Mouse (Mus musculus) MEL (cell line): ENCODE measurements around the gene Lamc3. TPM values are rescaled to one million over a fixed set of nuclear protein-coding genes. Genes with fewer than 3 reads are reported as not detected.

Experiments
- DNase-seq: peaks from one replicate; pipeline ENCODE4 v3.0.0; 2011; ENCODE audit warnings: low read depth, low spot score
- H3K27ac ChIP-seq: 2 replicates; pipeline ENCODE4 v1.5.1; 2012; ENCODE audit warnings: low read depth, mild to moderate bottlenecking, control low read depth, low read length, moderate library complexity; ENCODE audit not compliant: control insufficient read depth
- H3K27me3 ChIP-seq, 2 experiments: fragments of 150-350 bp in 1 of 2; sonication (generic) in 1 of 2; 2 replicates each; pipeline ENCODE4 v1.6.1; 2012; ENCODE audit warnings: low read length in 2 of 2, mild to moderate bottlenecking in 2 of 2, improper control_type of control experiment in 1 of 2, moderate library complexity in 1 of 2; ENCODE audit not compliant: insufficient read depth in 2 of 2, control insufficient read depth in 1 of 2
- H3K36me3 ChIP-seq, 2 experiments: 2 replicates each; pipeline ENCODE4 v1.6.1; 2012 to 2014; ENCODE audit warnings: low read length in 2 of 2, improper control_type of control experiment in 1 of 2, inconsistent platforms in 1 of 2, mild to moderate bottlenecking in 1 of 2; ENCODE audit not compliant: insufficient read depth in 2 of 2, control insufficient read depth in 1 of 2
- H3K4me1 ChIP-seq, 2 experiments: fragments of 150-350 bp in 1 of 2; sonication (generic) in 1 of 2; 2 replicates each; pipeline ENCODE4 v1.6.1; 2012; ENCODE audit warnings: low read length in 2 of 2, improper control_type of control experiment in 1 of 2, mild to moderate bottlenecking in 1 of 2; ENCODE audit not compliant: insufficient read depth in 2 of 2, control insufficient read depth in 1 of 2
- H3K4me3 ChIP-seq, 2 experiments: fragments of 150-350 bp in 1 of 2; sonication (generic) in 1 of 2; 2 replicates each; pipeline ENCODE4 v1.5.1; 2012; ENCODE audit warnings: low read depth in 2 of 2, low read length in 2 of 2, mild to moderate bottlenecking in 2 of 2, moderate library complexity in 2 of 2, control low read depth in 1 of 2, improper control_type of control experiment in 1 of 2; ENCODE audit not compliant: control insufficient read depth in 1 of 2, insufficient read depth in 1 of 2
- H3K79me2 ChIP-seq: 2 replicates; pipeline ENCODE4 v1.6.1; 2012; ENCODE audit warnings: mild to moderate bottlenecking, low read length, moderate library complexity; ENCODE audit not compliant: control insufficient read depth, poor library complexity, insufficient read depth
- H3K9ac ChIP-seq: 2 replicates; pipeline ENCODE4 v1.6.1; 2012; ENCODE audit warnings: low read depth, mild to moderate bottlenecking, control low read depth, low read length, moderate library complexity; ENCODE audit not compliant: control insufficient read depth, poor library complexity, severe bottlenecking
- H3K9me3 ChIP-seq: fragments of 150-350 bp; sonication (generic); replicated peaks from 2 replicates; pipeline ENCODE4 v1.6.1; 2012; ENCODE audit warnings: mild to moderate bottlenecking, low read length, improper control_type of control experiment, moderate library complexity; ENCODE audit not compliant: insufficient read depth
- CHD2 ChIP-seq: IDR thresholded peaks from 2 replicates; pipeline ENCODE4 v1.6.1; 2011; ENCODE audit warnings: low read length, improper control_type of control experiment
- ELF1 ChIP-seq: IDR thresholded peaks from 2 replicates; pipeline ENCODE4 v1.6.1; 2014; ENCODE audit warnings: low read depth, mild to moderate bottlenecking, inconsistent platforms, low read length, improper control_type of control experiment, moderate library complexity
- ETS1 ChIP-seq: IDR thresholded peaks from 2 replicates; pipeline ENCODE4 v1.6.1; 2012; ENCODE audit warnings: low read depth, mild to moderate bottlenecking, inconsistent platforms, low read length, improper control_type of control experiment, moderate library complexity
- HCFC1 ChIP-seq: IDR thresholded peaks from 2 replicates; pipeline ENCODE4 v1.6.1; 2012; ENCODE audit warnings: low read depth, mild to moderate bottlenecking, inconsistent platforms, low read length, improper control_type of control experiment, moderate library complexity
- KAT2A ChIP-seq: conservative IDR thresholded peaks from 2 replicates; pipeline ENCODE4 v1.6.1; 2012; ENCODE audit warnings: low read depth, low read length, improper control_type of control experiment, inconsistent platforms
- MAFK ChIP-seq: IDR thresholded peaks from 2 replicates; pipeline ENCODE4 v1.6.1; 2011; ENCODE audit warnings: low read depth, mild to moderate bottlenecking, low read length, improper control_type of control experiment, borderline replicate concordance
- MAX ChIP-seq: IDR thresholded peaks from 2 replicates; pipeline ENCODE4 v1.6.1; 2011; ENCODE audit warnings: low read length, improper control_type of control experiment
- MEF2A ChIP-seq: IDR thresholded peaks from 2 replicates; pipeline ENCODE4 v1.6.1; 2014; ENCODE audit warnings: low read depth, mild to moderate bottlenecking, inconsistent platforms, low read length, improper control_type of control experiment; ENCODE audit not compliant: poor library complexity, insufficient replicate concordance, severe bottlenecking; ENCODE audit errors: extremely low read depth
- MXI1 ChIP-seq: IDR thresholded peaks from 2 replicates; pipeline ENCODE4 v1.6.1; 2011; ENCODE audit warnings: mild to moderate bottlenecking, low read depth, low read length, improper control_type of control experiment
- MYB ChIP-seq: IDR thresholded peaks from 2 replicates; pipeline ENCODE4 v1.6.1; 2011; ENCODE audit warnings: mild to moderate bottlenecking, low read depth, low read length, improper control_type of control experiment
- MYC ChIP-seq: IDR thresholded peaks from 2 replicates; pipeline ENCODE4 v1.6.1; 2011; ENCODE audit warnings: low read depth, mild to moderate bottlenecking, low read length, improper control_type of control experiment, moderate library complexity
- POLR2A ChIP-seq, 2 experiments: IDR thresholded peaks; 2 replicates each; pipeline ENCODE4 v1.6.1; 2011 to 2012; ENCODE audit warnings: low read length in 2 of 2, mild to moderate bottlenecking in 2 of 2, control low read depth in 1 of 2, improper control_type of control experiment in 1 of 2, low read depth in 1 of 2, moderate library complexity in 1 of 2; ENCODE audit not compliant: control insufficient read depth in 1 of 2, insufficient read depth in 1 of 2, poor library complexity in 1 of 2
- RCOR1 ChIP-seq: IDR thresholded peaks from 2 replicates; pipeline ENCODE4 v1.6.1; 2012; ENCODE audit warnings: low read depth, mild to moderate bottlenecking, inconsistent platforms, low read length, improper control_type of control experiment
- SMC3 ChIP-seq: IDR thresholded peaks from 2 replicates; pipeline ENCODE4 v1.6.1; 2011; ENCODE audit warnings: low read depth, low read length, improper control_type of control experiment
- TBP ChIP-seq: IDR thresholded peaks from 2 replicates; pipeline ENCODE4 v1.8.0; 2011; ENCODE audit warnings: low read depth, low read length, improper control_type of control experiment
- ZC3H11A ChIP-seq: IDR thresholded peaks from 2 replicates; pipeline ENCODE4 v1.6.1; 2012; ENCODE audit warnings: low read depth, mild to moderate bottlenecking, inconsistent platforms, low read length, improper control_type of control experiment
- ZKSCAN1 ChIP-seq: IDR thresholded peaks from 2 replicates; pipeline ENCODE4 v1.6.1; 2012; ENCODE audit warnings: low read depth, mild to moderate bottlenecking, inconsistent platforms, low read length, improper control_type of control experiment, moderate library complexity
- ZMIZ1 ChIP-seq: IDR thresholded peaks from 2 replicates; pipeline ENCODE4 v1.6.1; 2012; ENCODE audit warnings: low read depth, mild to moderate bottlenecking, inconsistent platforms, low read length, improper control_type of control experiment, moderate library complexity
- polyA plus RNA-seq, 2 experiments: library from polyadenylated mRNA; stranded (reverse) in 1 of 2; unstranded in 1 of 2; fragments of >175 nt in 1 of 2; fragments of >200 nt in 1 of 2; gene quantifications; 2 replicates each; pipeline versions ENCODE4 v1.2.1 to v1.2.4; 2012; ENCODE audit warnings: low replicate concordance in 2 of 2, low read depth in 1 of 2; ENCODE audit not compliant: insufficient read length in 2 of 2, insufficient read depth in 1 of 2, missing spikeins in 1 of 2
- total RNA-seq: library from RNA; depleted of rRNA; stranded (reverse); fragments of 300-350 nt; gene quantifications from 2 replicates; pipeline ENCODE4 v1.2.3, GENCODE M21; 2012

Lamc3 gene
- total and polyA plus RNA-seq, 3 experiments, result not detected

GRCm38 (mm10) chr2:31966801-31967200 lies 79.7 kb downstream of the Lamc3 start:
- H3K4me1 ChIP-seq, result no peaks in the 10 kb centered on the region
- no peaks in the 10 kb centered on the region for H3K9me3 ChIP-seq
- H3K27ac ChIP-seq, result no peak overlapping the region
- no peaks in the 10 kb centered on the region for H3K79me2 ChIP-seq
- H3K4me3 ChIP-seq, result no peak overlapping the region
- H3K9ac ChIP-seq, result no peak overlapping the region
- peaks cover 0 to 4% of the 10 kb centered on the region in 2 experiments; a peak in 3 of 4 replicates for H3K27me3 ChIP-seq
- no peak for TF ChIP-seq POLR2A (IDR thresholded peaks at IDR 0.05; ENCODE audit: control insufficient read depth in 1 of 2, insufficient read depth in 1 of 2, low read depth in 1 of 2, low read length in 2 of 2, poor library complexity in 1 of 2)
- TF ChIP-seq MAX, result no peak
- no peak for TF ChIP-seq CHD2
- no peak for TF ChIP-seq HCFC1
- no peak for TF ChIP-seq MEF2A
- no peak for TF ChIP-seq MAFK
- no peak for TF ChIP-seq MYB
- TF ChIP-seq SMC3, result no peak
- no peak for TF ChIP-seq ETS1
- TF ChIP-seq ZC3H11A, result no peak
- no peak for TF ChIP-seq MYC
- no peak for TF ChIP-seq MXI1
- TF ChIP-seq RCOR1, result no peak
- no peak for TF ChIP-seq ZMIZ1
- no peak for TF ChIP-seq KAT2A
- TF ChIP-seq ZKSCAN1, result no peak
- TF ChIP-seq ELF1, result no peak
- no peak for TF ChIP-seq TBP
- no peaks in the 10 kb centered on the region for H3K36me3 ChIP-seq
- DNase-seq, result no peak

DNA sequence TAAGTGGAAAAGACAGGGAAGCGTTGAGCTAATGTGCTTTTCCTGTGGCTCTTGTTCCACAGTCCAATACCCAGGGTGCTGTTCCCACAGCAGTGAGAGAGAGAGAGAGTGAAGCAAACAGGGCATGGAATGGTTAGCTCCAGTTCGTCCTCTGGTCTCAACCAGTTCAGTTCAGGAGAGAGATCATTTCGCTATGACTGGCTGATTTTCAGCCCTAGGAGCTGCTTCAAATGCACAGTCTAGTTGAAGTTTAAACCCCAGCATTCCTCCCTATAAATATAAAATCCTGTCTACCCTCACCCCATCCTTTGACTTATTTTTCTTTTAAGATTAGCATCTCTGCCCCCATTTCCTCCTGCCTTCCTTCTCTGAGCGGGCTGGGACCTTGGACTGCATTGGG lies 85.5 kb downstream of the Lamc3 start:
- Histone ChIP-seq H3K4me3 (no peak overlapping the region), H3K27me3 (peaks cover 0 to 2% of the 10 kb centered on the region in 2 experiments; a peak in 2 of 4 replicates), H3K4me1 (peaks cover 0 to 8% of the 10 kb centered on the region in 2 experiments; a peak in 2 of 4 replicates), H3K27ac (no peak overlapping the region), H3K36me3 (peaks cover 4 to 10% of the 10 kb centered on the region in 2 experiments; a peak in 3 of 4 replicates), H3K79me2 (peaks cover 20% of the 10 kb centered on the region), H3K9ac (no peak overlapping the region), H3K9me3 (no peaks in the 10 kb centered on the region)
- no peak for TF ChIP-seq RCOR1
- no peak for DNase-seq
